Mouse (Mus musculus): ENCODE data around the gene Calhm2. TPM values are rescaled to one million over a fixed set of nuclear protein-coding genes. Genes with fewer than 3 reads are reported as not detected.

The Calhm2 gene
- polyA plus RNA-seq, 1 experiment, result not detected

DNA sequence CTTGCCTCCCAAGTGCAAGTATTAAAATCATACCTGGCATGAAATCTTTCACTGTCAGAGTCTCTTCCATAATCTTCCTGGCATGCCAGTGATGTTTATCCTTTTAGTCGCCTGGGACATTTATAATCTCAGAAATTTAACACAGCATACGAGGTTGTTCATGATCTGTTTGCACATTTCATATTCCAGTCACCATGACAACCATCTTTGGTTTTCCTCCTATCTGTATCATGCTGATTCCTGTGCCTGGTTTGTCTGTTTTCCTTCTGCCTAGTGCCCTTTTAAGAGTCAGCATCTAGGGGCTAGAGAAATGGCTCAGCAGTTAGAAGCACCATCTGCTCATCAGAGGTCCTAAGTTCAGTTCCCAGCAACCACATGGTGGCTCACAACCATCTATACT is 19.5 kb downstream of the Calhm2 start:
- Histone ChIP-seq H3K4me1 (ENCODE audit: control insufficient read depth, insufficient read depth, low read length) (no peaks in the 10 kb centered on the region), H3K27ac (ENCODE audit: insufficient read depth, low read depth, low read length) (no peak overlapping the region), H3K4me3 (ENCODE audit: insufficient read depth, low read depth, low read length) (no peak overlapping the region)
- WGBS, result 91% methylated on average over 2 of the region's 2 CpGs
- TF ChIP-seq CTCF (IDR thresholded peaks at IDR 0.05; ENCODE audit: insufficient read depth, low read depth, low read length), result no peak
- no peak for TF ChIP-seq POLR2A (IDR thresholded peaks at IDR 0.05; ENCODE audit: insufficient read depth, low read depth, low read length)

GRCm38 (mm10) chr19:47104641-47105271 is 33.3 kb downstream of the Calhm2 start:
- H3K4me3 ChIP-seq (ENCODE audit: insufficient read depth, low read depth, low read length), result no peak overlapping the region
- 96% methylated on average over 9 of the region's 9 CpGs for WGBS
- H3K27ac ChIP-seq (ENCODE audit: insufficient read depth, low read depth, low read length), result no peak overlapping the region
- TF ChIP-seq CTCF (IDR thresholded peaks at IDR 0.05; ENCODE audit: insufficient read depth, low read depth, low read length), result no peak
- no peak for TF ChIP-seq POLR2A (IDR thresholded peaks at IDR 0.05; ENCODE audit: insufficient read depth, low read depth, low read length)
- H3K4me1 ChIP-seq (ENCODE audit: control insufficient read depth, insufficient read depth, low read length), result no peaks in the 10 kb centered on the region

DNA sequence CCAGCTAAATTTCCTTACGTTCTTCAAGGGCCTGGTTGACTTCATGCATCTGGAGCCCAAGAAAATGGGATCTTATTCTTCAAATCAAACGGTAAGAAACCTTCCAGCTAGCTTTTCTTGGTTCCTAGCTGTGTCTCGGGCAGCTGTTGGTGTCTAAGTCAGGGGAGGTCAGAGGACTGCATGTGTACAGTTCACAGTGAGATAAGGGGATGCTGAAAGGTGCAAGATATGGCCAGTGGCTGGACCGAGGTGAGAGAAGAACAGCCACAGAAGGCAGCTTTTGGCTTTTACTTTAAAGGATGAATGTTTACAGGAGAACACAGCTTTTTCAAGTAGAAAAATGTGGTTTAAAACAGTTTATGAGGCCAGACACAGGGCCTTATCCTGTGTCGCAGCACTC is 37.0 kb downstream of the Calhm2 start:
- WGBS, result 97% methylated on average over 5 of the region's 5 CpGs
- H3K4me1 ChIP-seq (ENCODE audit: control insufficient read depth, insufficient read depth, low read length), result no peaks in the 10 kb centered on the region
- H3K27ac ChIP-seq (ENCODE audit: insufficient read depth, low read depth, low read length), result no peak overlapping the region
- H3K4me3 ChIP-seq (ENCODE audit: insufficient read depth, low read depth, low read length), result no peak overlapping the region
- no peak for TF ChIP-seq CTCF (IDR thresholded peaks at IDR 0.05; ENCODE audit: insufficient read depth, low read depth, low read length)
- no peak for TF ChIP-seq POLR2A (IDR thresholded peaks at IDR 0.05; ENCODE audit: insufficient read depth, low read depth, low read length)

GRCm38 (mm10) chr19:47090550-47091156 is 47.4 kb downstream of the Calhm2 start, which contains the start of the genes Usmg5 and Pdcd11:
Usmg5 (minus strand) TSS chr19:47090647.
Pdcd11 (plus strand) TSS chr19:47090768.
- TF ChIP-seq POLR2A (IDR thresholded peaks at IDR 0.05; ENCODE audit: insufficient read depth, low read depth, low read length) (peak; percentile 69), CTCF (IDR thresholded peaks at IDR 0.05; ENCODE audit: insufficient read depth, low read depth, low read length) (no peak)
- Histone ChIP-seq H3K27ac (ENCODE audit: insufficient read depth, low read depth, low read length) (peak within 1 kb of the TSS; percentile 92), H3K4me1 (ENCODE audit: control insufficient read depth, insufficient read depth, low read length) (peaks cover 2% of the 10 kb centered on the region; the same call in 1 of the 2 replicates), H3K4me3 (ENCODE audit: insufficient read depth, low read depth, low read length) (peak within 1 kb of the TSS; percentile 70)
- under 1% methylated on average over 56 of the region's 56 CpGs for WGBS

GRCm38 (mm10) chr19:47089718-47090525 is 48.2 kb downstream of the Calhm2 start:
- peak overlapping the region; percentile 92 for H3K27ac ChIP-seq (ENCODE audit: insufficient read depth, low read depth, low read length)
- under 1% methylated on average over 36 of the region's 36 CpGs for WGBS
- peak overlapping the region; percentile 70 for H3K4me3 ChIP-seq (ENCODE audit: insufficient read depth, low read depth, low read length)
- H3K4me1 ChIP-seq (ENCODE audit: control insufficient read depth, insufficient read depth, low read length), result peaks cover 2% of the 10 kb centered on the region; the same call in 1 of the 2 replicates
- TF ChIP-seq CTCF (IDR thresholded peaks at IDR 0.05; ENCODE audit: insufficient read depth, low read depth, low read length), result no peak
- TF ChIP-seq POLR2A (IDR thresholded peaks at IDR 0.05; ENCODE audit: insufficient read depth, low read depth, low read length), result no peak

DNA sequence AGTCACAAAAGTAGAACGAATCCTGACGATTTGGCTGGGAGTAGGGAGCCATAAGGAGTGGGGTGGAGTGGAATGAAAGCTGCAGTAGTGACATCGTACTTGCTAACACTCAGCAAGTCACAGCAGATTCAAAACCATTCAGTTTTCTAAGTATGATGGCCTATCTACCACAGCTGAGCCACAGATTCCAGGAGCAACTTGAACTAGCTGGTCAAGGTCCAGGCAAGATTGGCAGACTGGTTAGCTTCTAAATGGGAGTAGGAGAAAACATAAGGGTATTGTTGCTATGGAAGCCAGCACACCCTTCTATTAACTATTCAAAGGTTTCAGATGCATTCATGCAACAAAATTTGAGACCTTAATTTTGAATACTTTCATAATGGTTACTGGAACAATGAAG is 49.9 kb downstream of the Calhm2 start:
- Histone ChIP-seq H3K4me3 (ENCODE audit: insufficient read depth, low read depth, low read length) (no peak overlapping the region), H3K4me1 (ENCODE audit: control insufficient read depth, insufficient read depth, low read length) (peaks cover 2% of the 10 kb centered on the region; the same call in 1 of the 2 replicates), H3K27ac (ENCODE audit: insufficient read depth, low read depth, low read length) (no peak overlapping the region)
- 43% methylated on average over 3 of the region's 3 CpGs for WGBS
- TF ChIP-seq CTCF (IDR thresholded peaks at IDR 0.05; ENCODE audit: insufficient read depth, low read depth, low read length), result no peak
- no peak for TF ChIP-seq POLR2A (IDR thresholded peaks at IDR 0.05; ENCODE audit: insufficient read depth, low read depth, low read length)

DNA sequence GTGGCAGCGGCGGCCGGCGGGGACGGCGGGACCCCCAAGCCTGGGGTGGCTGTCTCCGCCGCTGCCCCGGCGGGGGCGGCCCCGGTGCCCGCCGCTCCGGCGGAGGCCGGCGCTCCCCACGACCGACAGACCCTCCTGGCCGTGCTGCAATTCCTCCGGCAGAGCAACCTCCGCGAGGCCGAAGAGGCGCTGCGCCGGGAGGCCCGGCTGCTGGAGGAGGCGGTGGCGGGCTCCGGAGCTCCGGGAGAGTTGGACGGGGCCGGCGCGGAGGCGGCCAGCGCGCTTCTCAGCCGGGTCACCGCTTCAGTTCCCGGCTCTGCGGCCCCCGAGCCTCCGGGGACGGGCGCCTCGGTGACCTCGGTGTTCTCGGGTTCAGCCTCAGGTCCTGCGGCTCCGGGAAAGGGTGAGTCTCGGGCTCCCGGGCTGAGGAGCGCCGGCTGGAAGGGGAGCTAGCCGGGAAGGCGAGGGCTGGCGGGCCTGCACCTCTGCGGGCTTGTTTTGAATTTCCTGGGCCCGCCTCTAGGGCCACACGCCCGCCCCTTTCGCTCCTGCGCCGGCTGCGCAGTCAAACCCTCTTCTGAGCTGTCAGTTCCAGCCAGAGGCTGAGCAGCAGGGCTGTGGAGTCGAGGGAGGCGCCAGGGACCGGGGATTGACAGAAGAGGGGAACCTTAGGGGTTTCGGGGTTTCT is 70.0 kb downstream of the Calhm2 start:
- TF ChIP-seq POLR2A (IDR thresholded peaks at IDR 0.05; ENCODE audit: insufficient read depth, low read depth, low read length) (no peak), CTCF (IDR thresholded peaks at IDR 0.05; ENCODE audit: insufficient read depth, low read depth, low read length) (no peak)
- Histone ChIP-seq H3K27ac (ENCODE audit: insufficient read depth, low read depth, low read length) (peak overlapping the region; percentile 13; the same call in 1 of the 2 replicates), H3K4me1 (ENCODE audit: control insufficient read depth, insufficient read depth, low read length) (peaks cover 3% of the 10 kb centered on the region; the same call in 1 of the 2 replicates), H3K4me3 (ENCODE audit: insufficient read depth, low read depth, low read length) (peak overlapping the region; percentile 87)
- WGBS, result under 1% methylated on average over 69 of the region's 72 CpGs

- Histone ChIP-seq H3K4me1 (ENCODE audit: control insufficient read depth, insufficient read depth, low read length) (peaks cover 3% of the 10 kb centered on the region; the same call in 1 of the 2 replicates), H3K4me3 (ENCODE audit: insufficient read depth, low read depth, low read length) (peak within 1 kb of the TSS; percentile 87), H3K27ac (ENCODE audit: insufficient read depth, low read depth, low read length) (peak within 1 kb of the TSS; percentile 13; the same call in 1 of the 2 replicates)
- TF ChIP-seq CTCF (IDR thresholded peaks at IDR 0.05; ENCODE audit: insufficient read depth, low read depth, low read length) (no peak), POLR2A (IDR thresholded peaks at IDR 0.05; ENCODE audit: insufficient read depth, low read depth, low read length) (peak; percentile 97)
- WGBS, result 9% methylated on average over 49 of the region's 49 CpGs
Observed at GRCm38 (mm10) chr19:47067096-47067882, 70.8 kb downstream of the Calhm2 start, which contains the start of gene Taf5. Taf5 (plus strand) TSS chr19:47067746.
